Mouse (Mus musculus) heart, embryonic 14.5 days (tissue): ENCODE measurements around the gene Mapkapk2. TPM values are rescaled to one million over a fixed set of nuclear protein-coding genes. Genes with fewer than 3 reads are reported as not detected.
"Not testable (repeated sequence)": the region's sequence is repeated elsewhere in the genome, so short reads cannot be mapped to it uniquely, and the experiment has no call there.

Experiments used
- ATAC-seq: fragments of 200-750 bp; cut with Nextera tagmentation; 2 replicates; pipeline ENCODE4 v1.8.0; 2017; ENCODE audit warnings: low read depth, moderate TSS enrichment; ENCODE audit not compliant: insufficient number of reproducible peaks, insufficient read depth, low FRiP score
- H3K27ac ChIP-seq, 2 experiments: fragments of 200-500 bp in 1 of 2; fragments of 300-500 bp in 1 of 2; sonication (generic) in 1 of 2; replicated peaks in 1 of 2; 2 replicates each; pipeline ENCODE4 v1.5.1; 2012 to 2014; ENCODE audit warnings: low read depth in 2 of 2, low read length in 2 of 2, control low read depth in 1 of 2, mild to moderate bottlenecking in 1 of 2, mixed read lengths in 1 of 2; ENCODE audit not compliant: control insufficient read depth in 1 of 2, insufficient read depth in 1 of 2
- H3K27me3 ChIP-seq: fragments of 300-500 bp; sonication (generic); 2 replicates; pipeline ENCODE4 v1.6.1; 2014; ENCODE audit warnings: mild to moderate bottlenecking, low read length, control low read depth; ENCODE audit not compliant: control insufficient read depth, insufficient read depth
- H3K36me3 ChIP-seq: fragments of 300-500 bp; sonication (generic); 2 replicates; pipeline ENCODE4 v1.6.1; 2014; ENCODE audit warnings: mild to moderate bottlenecking, control low read depth, low read length, mixed read lengths; ENCODE audit not compliant: control insufficient read depth, insufficient read depth
- H3K4me1 ChIP-seq, 2 experiments: fragments of 200-500 bp in 1 of 2; fragments of 300-500 bp in 1 of 2; sonication (generic) in 1 of 2; 2 replicates each; pipeline ENCODE4 v1.6.1; 2012 to 2014; ENCODE audit warnings: low read length in 2 of 2, control low read depth in 1 of 2, mixed read lengths in 1 of 2; ENCODE audit not compliant: control insufficient read depth in 2 of 2, insufficient read depth in 2 of 2
- H3K4me2 ChIP-seq: fragments of 300-500 bp; sonication (generic); 2 replicates; pipeline ENCODE4 v1.6.1; 2014; ENCODE audit warnings: mild to moderate bottlenecking, low read length
- H3K4me3 ChIP-seq, 2 experiments: fragments of 200-500 bp in 1 of 2; fragments of 300-500 bp in 1 of 2; sonication (generic) in 1 of 2; 2 replicates each; pipeline ENCODE4 v1.5.1; 2012 to 2014; ENCODE audit warnings: low read length in 2 of 2, mild to moderate bottlenecking in 2 of 2, control low read depth in 1 of 2, low read depth in 1 of 2, moderate library complexity in 1 of 2; ENCODE audit not compliant: control insufficient read depth in 1 of 2, insufficient read depth in 1 of 2
- H3K9ac ChIP-seq: fragments of 300-500 bp; sonication (generic); 2 replicates; pipeline ENCODE4 v1.6.1; 2014; ENCODE audit warnings: mild to moderate bottlenecking, low read length
- H3K9me3 ChIP-seq: fragments of 300-500 bp; sonication (generic); 2 replicates; pipeline ENCODE4 v1.6.1; 2016; ENCODE audit warnings: low read length, control low read depth; ENCODE audit not compliant: control insufficient read depth
- WGBS: fragments of 180-500 bp; shearing (Covaris S2); extraction: QIAGEN DNeasy Blood & Tissue Kit; methylation state at CpG from one replicate; pipeline ENCODE4 v1.1.7; 2014; 5-methylcytosine and 5-hydroxymethylcytosine counted together
- polyA plus RNA-seq: library from polyadenylated mRNA; unstranded; fragments of >200 nt; fragmentation: Nextera tagmentation; extraction: Ambion mirVana; gene quantifications from 2 replicates; pipeline ENCODE4 v1.2.1, GENCODE M21; 2014

Mapkapk2 gene
- polyA plus RNA-seq, 1 experiment from 2014 or later = 96.1 TPM

GRCm38 (mm10) chr1:131024900-131025842 lies 72.5 kb downstream of the Mapkapk2 start:
- Histone ChIP-seq H3K36me3 (no peaks in the 10 kb centered on the region), H3K9me3 (no peaks in the 10 kb centered on the region), H3K27me3 (no peaks in the 10 kb centered on the region), H3K4me3 (no peak overlapping the region), H3K4me2 (no peak overlapping the region), H3K4me1 (peaks cover 0 to under 1% of the 10 kb centered on the region in 2 experiments; a peak in 1 of 4 replicates), H3K9ac (no peak overlapping the region), H3K27ac (no peak overlapping the region)
- WGBS = 75% methylated on average over 8 of the region's 8 CpGs
- ATAC-seq = no peak

GRCm38 (mm10) chr1:131023250-131023858 lies 74.3 kb downstream of the Mapkapk2 start:
- H3K4me3 ChIP-seq, H3K4me1 ChIP-seq, H3K9ac ChIP-seq, H3K27ac ChIP-seq, ATAC-seq, H3K4me2 ChIP-seq, H3K36me3 ChIP-seq, H3K27me3 ChIP-seq, H3K9me3 ChIP-seq: not testable (repeated sequence)
- WGBS = 76% methylated on average over 4 of the region's 4 CpGs

GRCm38 (mm10) chr1:131022591-131023249 lies 74.9 kb downstream of the Mapkapk2 start:
- Histone ChIP-seq H3K9ac (no peak overlapping the region), H3K4me1 (no peaks in the 10 kb centered on the region; a peak in 1 of 4 replicates), H3K4me3 (no peak overlapping the region), H3K36me3 (no peaks in the 10 kb centered on the region), H3K9me3 (no peaks in the 10 kb centered on the region), H3K27me3 (no peaks in the 10 kb centered on the region), H3K27ac (no peak overlapping the region), H3K4me2 (no peak overlapping the region)
- no peak for ATAC-seq
- WGBS = 57% methylated on average over 5 of the region's 5 CpGs

- Histone ChIP-seq H3K36me3 (no peaks in the 10 kb centered on the region), H3K9ac (no peak overlapping the region), H3K27me3 (no peaks in the 10 kb centered on the region), H3K27ac (no peak overlapping the region), H3K4me3 (no peak overlapping the region), H3K4me1 (no peaks in the 10 kb centered on the region; a peak in 1 of 4 replicates), H3K9me3 (no peaks in the 10 kb centered on the region), H3K4me2 (no peak overlapping the region)
- WGBS = 48% methylated on average over 11 of the region's 11 CpGs
- ATAC-seq = no peak
Observed at GRCm38 (mm10) chr1:131021900-131022590, 75.6 kb downstream of the Mapkapk2 start.

GRCm38 (mm10) chr1:131021438-131021837 lies 76.2 kb downstream of the Mapkapk2 start:
- H3K4me1 ChIP-seq = no peaks in the 10 kb centered on the region; a peak in 1 of 4 replicates
- no peak overlapping the region for H3K9ac ChIP-seq
- no peak overlapping the region for H3K4me2 ChIP-seq
- no peaks in the 10 kb centered on the region for H3K9me3 ChIP-seq
- 69% methylated on average over 9 of the region's 9 CpGs for WGBS
- no peak overlapping the region for H3K27ac ChIP-seq
- no peak overlapping the region for H3K4me3 ChIP-seq
- H3K27me3 ChIP-seq = no peaks in the 10 kb centered on the region
- no peak for ATAC-seq
- H3K36me3 ChIP-seq = no peaks in the 10 kb centered on the region

- H3K27ac ChIP-seq = no peak overlapping the region
- no peak overlapping the region for H3K9ac ChIP-seq
- no peaks in the 10 kb centered on the region for H3K36me3 ChIP-seq
- no peaks in the 10 kb centered on the region for H3K27me3 ChIP-seq
- H3K9me3 ChIP-seq = no peaks in the 10 kb centered on the region
- no peak overlapping the region for H3K4me3 ChIP-seq
- no peak overlapping the region for H3K4me2 ChIP-seq
- WGBS = 61% methylated on average over 12 of the region's 12 CpGs
- no peak for ATAC-seq
- H3K4me1 ChIP-seq = no peaks in the 10 kb centered on the region; a peak in 1 of 4 replicates
Observed at GRCm38 (mm10) chr1:131020425-131021310, 77.0 kb downstream of the Mapkapk2 start.
